Mouse (Mus musculus): ENCODE measurements around the gene Prg2. TPM values are rescaled to one million over a fixed set of nuclear protein-coding genes. Genes with fewer than 3 reads are reported as not detected.

The Prg2 gene
- total and polyA plus RNA-seq, 3 experiments: 0.17 to 0.42 TPM; not detected in 1

- TF ChIP-seq JUND (IDR thresholded peaks at IDR 0.05; ENCODE audit: low read depth, low read length) (peak; percentile 65), UBTF (IDR thresholded peaks at IDR 0.05; ENCODE audit: borderline replicate concordance, insufficient read depth, low read depth, low read length) (no peak), SIN3A (IDR thresholded peaks at IDR 0.05; ENCODE audit: low read length) (peak; percentile 82), ELF1 (IDR thresholded peaks at IDR 0.05; ENCODE audit: low read depth, low read length) (no peak), CHD2 (IDR thresholded peaks at IDR 0.05; ENCODE audit: low read length) (no peak), NRF1 (IDR thresholded peaks at IDR 0.05; ENCODE audit: insufficient read depth, low read depth, low read length, poor library complexity, severe bottlenecking) (no peak), KAT2A (conservative IDR thresholded peaks at IDR 0.05; ENCODE audit: low read depth, low read length) (no peak), ZC3H11A (IDR thresholded peaks at IDR 0.05; ENCODE audit: low read depth, low read length) (no peak), RAD21 (IDR thresholded peaks at IDR 0.05; ENCODE audit: low read depth, low read length) (no peak), EP300 (IDR thresholded peaks at IDR 0.05; ENCODE audit: low read depth in 1 of 2, low read length in 2 of 2) (peak; percentile 95 to 98), TAL1 (IDR thresholded peaks at IDR 0.05; ENCODE audit: low read length) (peak; percentile 94), MAFK (IDR thresholded peaks at IDR 0.05; ENCODE audit: borderline replicate concordance, low read depth, low read length) (no peak)
These were observed 41.9 kb upstream of the Prg2 start (continued) for GRCm38 (mm10) chr2:84938249-84938946.

GRCm38 (mm10) chr2:84939306-84939705 lies 41.0 kb upstream of the Prg2 start:
- H3K4me1 ChIP-seq (ENCODE audit: control insufficient read depth in 1 of 2, insufficient read depth in 2 of 2, low read length in 2 of 2): peaks cover 9 to 20% of the 10 kb centered on the region in 2 experiments
- H3K36me3 ChIP-seq (ENCODE audit: control insufficient read depth in 1 of 2, insufficient read depth in 2 of 2, low read length in 2 of 2): peaks cover 0 to 22% of the 10 kb centered on the region in 2 experiments; a peak in 3 of 4 replicates
- peak; percentile 80 for DNase-seq (ENCODE audit: low read depth, low spot score)
- H3K27me3 ChIP-seq (ENCODE audit: control insufficient read depth in 1 of 2, insufficient read depth in 2 of 2, low read length in 2 of 2): no peaks in the 10 kb centered on the region
- H3K9ac ChIP-seq (ENCODE audit: control insufficient read depth, low read depth, low read length, poor library complexity, severe bottlenecking): peak overlapping the region; percentile 23; the same call in 1 of the 2 replicates
- H3K27ac ChIP-seq (ENCODE audit: control insufficient read depth, low read depth, low read length): peak overlapping the region; percentile 99
- H3K79me2 ChIP-seq (ENCODE audit: control insufficient read depth, insufficient read depth, low read length, poor library complexity): peaks cover 28% of the 10 kb centered on the region
- peak overlapping the region; percentile 19 to 34; a peak in 3 of 4 replicates for H3K4me3 ChIP-seq (ENCODE audit: control insufficient read depth in 1 of 2, insufficient read depth in 1 of 2, low read depth in 2 of 2, low read length in 2 of 2)
- H3K9me3 ChIP-seq (replicated peaks; ENCODE audit: insufficient read depth, low read length): no peaks in the 10 kb centered on the region
- no peak for TF ChIP-seq NELFE (IDR thresholded peaks at IDR 0.05; ENCODE audit: low read depth, low read length)
- no peak for TF ChIP-seq MAZ (IDR thresholded peaks at IDR 0.05; ENCODE audit: low read depth, low read length)
- TF ChIP-seq MYC (IDR thresholded peaks at IDR 0.05; ENCODE audit: low read depth, low read length): peak; percentile 23
- no peak for TF ChIP-seq POLR2A (IDR thresholded peaks at IDR 0.05; ENCODE audit: control insufficient read depth in 1 of 2, insufficient read depth in 1 of 2, low read depth in 1 of 2, low read length in 2 of 2, poor library complexity in 1 of 2)
- no peak for TF ChIP-seq UBTF (IDR thresholded peaks at IDR 0.05; ENCODE audit: borderline replicate concordance, insufficient read depth, low read depth, low read length)
- TF ChIP-seq MAX (IDR thresholded peaks at IDR 0.05; ENCODE audit: low read length): peak; percentile 37; the same call in 1 of the 2 replicates
- no peak for TF ChIP-seq ZC3H11A (IDR thresholded peaks at IDR 0.05; ENCODE audit: low read depth, low read length)
- TF ChIP-seq ZKSCAN1 (IDR thresholded peaks at IDR 0.05; ENCODE audit: low read depth, low read length): 0 out of 2 replicates have a peak, but pooled peaks have one; percentile 54
- no peak for TF ChIP-seq GABPA (IDR thresholded peaks at IDR 0.05; ENCODE audit: low read depth, low read length)
- no peak for TF ChIP-seq MAFK (IDR thresholded peaks at IDR 0.05; ENCODE audit: borderline replicate concordance, low read depth, low read length)
- TF ChIP-seq SMC3 (IDR thresholded peaks at IDR 0.05; ENCODE audit: low read depth, low read length): no peak
- TF ChIP-seq JUND (IDR thresholded peaks at IDR 0.05; ENCODE audit: low read depth, low read length): no peak
- TF ChIP-seq BHLHE40 (IDR thresholded peaks at IDR 0.05; ENCODE audit: borderline replicate concordance, low read depth, low read length): 0 out of 2 replicates have a peak, but pooled peaks have one; percentile 8
- no peak for TF ChIP-seq TBP (IDR thresholded peaks at IDR 0.05; ENCODE audit: low read depth, low read length)
- no peak for TF ChIP-seq MXI1 (IDR thresholded peaks at IDR 0.05; ENCODE audit: low read depth, low read length)
- TF ChIP-seq POLR2AphosphoS5 (IDR thresholded peaks at IDR 0.05; ENCODE audit: borderline replicate concordance, low read depth, low read length): no peak
- TF ChIP-seq GATA1 (IDR thresholded peaks at IDR 0.05; ENCODE audit: low read depth, low read length): peak; percentile 76
- no peak for TF ChIP-seq MEF2A (IDR thresholded peaks at IDR 0.05; ENCODE audit: extremely low read depth, insufficient replicate concordance, low read depth, low read length, poor library complexity, severe bottlenecking)
- TF ChIP-seq POLR2AphosphoS2 (IDR thresholded peaks at IDR 0.05; ENCODE audit: low read length): no peak
- TF ChIP-seq CTCF (IDR thresholded peaks at IDR 0.05 in 2 of 3, conservative IDR thresholded peaks at IDR 0.05 in 1 of 3; ENCODE audit: control insufficient read depth in 1 of 3, insufficient read depth in 1 of 3, low read depth in 2 of 3, low read length in 3 of 3, poor library complexity in 1 of 3, severe bottlenecking in 1 of 3): peak in 1 of 3 experiments; percentile 16; a peak in 1 of 6 replicates
- TF ChIP-seq RAD21 (IDR thresholded peaks at IDR 0.05; ENCODE audit: low read depth, low read length): no peak
- TF ChIP-seq USF1 (IDR thresholded peaks at IDR 0.05; ENCODE audit: low read depth, low read length): no peak
- TF ChIP-seq MYB (IDR thresholded peaks at IDR 0.05; ENCODE audit: low read depth, low read length): no peak
- peak; percentile 77 for TF ChIP-seq TCF12 (IDR thresholded peaks at IDR 0.05; ENCODE audit: low read depth, low read length)
- 0 out of 2 replicates have a peak, but pooled peaks have one; percentile 10 for TF ChIP-seq HCFC1 (IDR thresholded peaks at IDR 0.05; ENCODE audit: low read depth, low read length)
- TF ChIP-seq E2F4 (IDR thresholded peaks at IDR 0.05; ENCODE audit: borderline replicate concordance, low read depth, low read length): no peak
- TF ChIP-seq ELF1 (IDR thresholded peaks at IDR 0.05; ENCODE audit: low read depth, low read length): no peak
- no peak for TF ChIP-seq KAT2A (conservative IDR thresholded peaks at IDR 0.05; ENCODE audit: low read depth, low read length)

All from MEL (cell line).